Mouse (Mus musculus) bone marrow, adult 2 months (tissue): ENCODE measurements around the gene Tmem87a. TPM values are rescaled to one million over a fixed set of nuclear protein-coding genes. Genes with fewer than 3 reads are reported as not detected.

Source experiments
- H3K27ac ChIP-seq: fragments of 200-500 bp; 2 replicates; pipeline ENCODE4 v1.5.1; 2012; ENCODE audit warnings: low read depth, mild to moderate bottlenecking, control low read depth, inconsistent platforms, low read length; ENCODE audit not compliant: control insufficient read depth, poor library complexity, insufficient read depth
- H3K4me1 ChIP-seq: fragments of 200-500 bp; 2 replicates; pipeline ENCODE4 v1.6.1; 2011; ENCODE audit warnings: low read length; ENCODE audit not compliant: control insufficient read depth, insufficient read depth
- H3K4me3 ChIP-seq: fragments of 200-500 bp; replicated peaks from 2 replicates; pipeline ENCODE3; 2011; ENCODE audit warnings: mild to moderate bottlenecking, low read depth, low read length, control low read depth; ENCODE audit not compliant: control insufficient read depth
- CTCF ChIP-seq: fragments of 200-500 bp; IDR thresholded peaks from 2 replicates; pipeline ENCODE4 v1.5.1; 2011; ENCODE audit warnings: low read length, control low read depth; ENCODE audit not compliant: control insufficient read depth, insufficient read depth
- POLR2A ChIP-seq: fragments of 200-500 bp; IDR thresholded peaks from 2 replicates; pipeline ENCODE4 v1.6.1; 2011; ENCODE audit warnings: low read depth, mild to moderate bottlenecking, control low read depth, low read length, borderline replicate concordance; ENCODE audit not compliant: control insufficient read depth
- WGBS: fragments of 180-500 bp; shearing (Covaris S2); methylation state at CpG from one replicate; pipeline ENCODE4 v1.1.7; 2018; 5-methylcytosine and 5-hydroxymethylcytosine counted together
- polyA plus RNA-seq: library from polyadenylated mRNA; stranded (reverse); fragments of >200 nt; gene quantifications from 2 replicates; pipeline ENCODE4 v1.2.4, GENCODE M21; 2011; ENCODE audit warnings: low replicate concordance; ENCODE audit not compliant: missing spikeins, insufficient read depth, insufficient read length

Tmem87a gene
- polyA plus RNA-seq = 19.3 and 36.3 TPM in 2 replicates

- H3K4me3 ChIP-seq = peak within 1 kb of the TSS; percentile 87
- peaks cover 3% of the 10 kb centered on the region for H3K4me1 ChIP-seq
- under 1% methylated on average over 34 of the region's 34 CpGs for WGBS
- TF ChIP-seq CTCF (no peak), POLR2A (peak; percentile 46; the same call in 1 of the 2 replicates)
- H3K27ac ChIP-seq = peak within 1 kb of the TSS; percentile 91
Observed at GRCm38 (mm10) chr2:120403986-120404822, at the start of gene Tmem87a. Gene Tmem87a (minus strand): TSS chr2:120404113.

GRCm38 (mm10) chr2:120452600-120452999, 48.7 kb upstream of the Tmem87a start:
- no peak for TF ChIP-seq CTCF
- TF ChIP-seq POLR2A = no peak
- Histone ChIP-seq H3K4me3 (no peak overlapping the region), H3K4me1 (no peaks in the 10 kb centered on the region; the same call in 1 of the 2 replicates), H3K27ac (no peak overlapping the region)
- 78% methylated on average over 4 of the region's 4 CpGs for WGBS

DNA sequence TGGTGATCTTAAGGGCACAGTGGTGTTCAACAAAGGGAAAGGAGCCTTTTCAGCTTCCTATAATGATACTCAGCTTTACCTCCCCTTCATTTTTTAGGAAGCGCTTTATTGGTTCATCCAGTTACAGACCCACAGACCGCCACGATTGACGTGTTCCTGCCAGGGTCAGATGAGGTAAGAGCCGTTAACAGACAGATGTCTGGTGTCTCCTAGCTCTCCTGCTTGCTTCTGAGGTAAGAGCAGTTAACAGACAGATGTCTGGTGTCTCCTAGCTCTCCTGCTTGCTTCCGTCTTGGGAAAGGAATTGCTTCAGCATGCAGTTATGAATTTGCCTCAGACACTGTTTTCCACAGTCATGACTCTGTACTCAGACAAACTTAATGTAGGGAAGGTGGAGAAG, 46.8 kb upstream of the Tmem87a start:
- H3K4me1 ChIP-seq = peaks cover 2% of the 10 kb centered on the region; the same call in 1 of the 2 replicates
- TF ChIP-seq CTCF (no peak), POLR2A (no peak)
- 52% methylated on average over 6 of the region's 6 CpGs for WGBS
- no peak overlapping the region for H3K27ac ChIP-seq
- no peak overlapping the region for H3K4me3 ChIP-seq

GRCm38 (mm10) chr2:120447306-120447705, 43.4 kb upstream of the Tmem87a start:
- Histone ChIP-seq H3K4me1 (peaks cover 2% of the 10 kb centered on the region; the same call in 1 of the 2 replicates), H3K4me3 (no peak overlapping the region), H3K27ac (no peak overlapping the region)
- WGBS = 84% methylated on average over 1 of the region's 1 CpGs
- TF ChIP-seq POLR2A (no peak), CTCF (peak; percentile 29; the same call in 1 of the 2 replicates)

GRCm38 (mm10) chr2:120446373-120446772, 42.5 kb upstream of the Tmem87a start:
- 15% methylated on average over 10 of the region's 10 CpGs for WGBS
- no peak overlapping the region for H3K27ac ChIP-seq
- no peak for TF ChIP-seq POLR2A
- no peak for TF ChIP-seq CTCF
- H3K4me1 ChIP-seq = peaks cover 2% of the 10 kb centered on the region; the same call in 1 of the 2 replicates
- H3K4me3 ChIP-seq = no peak overlapping the region

DNA sequence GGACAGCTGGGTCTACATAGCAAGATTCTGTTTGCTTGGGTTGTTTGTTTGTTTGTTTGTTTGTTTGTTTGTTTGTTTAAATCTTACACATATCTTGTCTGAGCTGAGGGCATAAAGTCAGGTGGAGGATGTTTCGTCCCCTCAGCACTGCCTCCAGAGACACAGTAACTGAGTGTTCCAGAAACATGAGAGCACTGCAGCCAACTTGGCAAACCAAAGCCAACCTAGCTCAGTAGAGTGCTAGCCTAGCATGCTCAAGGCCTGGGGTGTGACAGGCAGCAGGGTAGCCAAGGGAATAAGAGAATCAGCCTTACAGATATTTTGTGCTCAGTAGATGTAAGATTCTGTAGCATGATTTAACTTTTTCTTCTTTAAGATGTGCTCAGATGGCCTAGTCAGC, 40.6 kb upstream of the Tmem87a start:
- 93% methylated on average over 1 of the region's 1 CpGs for WGBS
- H3K4me3 ChIP-seq = no peak overlapping the region
- TF ChIP-seq POLR2A = no peak
- TF ChIP-seq CTCF = no peak

GRCm38 (mm10) chr2:120424386-120424785, 20.5 kb upstream of the Tmem87a start:
- no peaks in the 10 kb centered on the region; the same call in 1 of the 2 replicates for H3K4me1 ChIP-seq
- H3K4me3 ChIP-seq = no peak overlapping the region
- 89% methylated on average over 5 of the region's 5 CpGs for WGBS
- TF ChIP-seq CTCF = no peak
- TF ChIP-seq POLR2A = no peak
- H3K27ac ChIP-seq = no peak overlapping the region

More for the DNA sequence above, 40.6 kb upstream of the Tmem87a start:
- peaks cover 2% of the 10 kb centered on the region; the same call in 1 of the 2 replicates for H3K4me1 ChIP-seq
- no peak overlapping the region for H3K27ac ChIP-seq

DNA sequence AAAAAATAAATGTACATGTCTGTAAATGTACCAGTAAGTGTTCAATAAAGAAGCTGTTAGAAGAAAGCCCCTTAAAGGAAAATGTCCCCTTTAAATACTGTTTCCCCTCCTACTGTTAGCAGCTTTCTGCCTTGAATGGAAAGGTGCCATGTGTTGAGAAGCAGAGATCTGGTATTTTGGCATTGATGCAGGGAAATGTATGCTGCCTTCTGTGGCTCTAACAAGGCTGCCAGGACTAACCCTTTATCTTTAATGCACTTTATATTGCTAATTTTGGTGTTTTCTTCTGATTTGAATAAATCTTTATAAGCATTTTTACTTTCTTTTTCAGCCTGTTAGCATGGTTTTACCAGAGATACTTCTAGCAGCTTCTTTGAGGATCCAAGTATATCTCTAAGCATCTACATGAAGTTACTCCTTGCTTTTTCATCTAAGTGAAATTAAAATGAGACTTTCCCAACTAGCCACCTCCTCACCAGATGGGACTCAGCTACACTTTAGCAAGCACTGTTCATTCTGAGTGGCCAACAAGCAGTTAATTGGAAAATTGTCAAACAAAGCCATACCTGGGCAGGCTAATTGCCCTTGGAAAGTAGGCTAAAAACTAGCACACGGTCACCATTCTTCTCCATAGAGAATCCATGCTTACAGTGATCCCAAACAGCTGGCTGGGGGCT, 11.0 kb upstream of the Tmem87a start:
- TF ChIP-seq CTCF = no peak
- no peak for TF ChIP-seq POLR2A
- Histone ChIP-seq H3K27ac (no peak overlapping the region), H3K4me1 (no peaks in the 10 kb centered on the region), H3K4me3 (no peak overlapping the region)
- 90% methylated on average over 1 of the region's 1 CpGs for WGBS
